Mouse (Mus musculus): ENCODE measurements around the gene Igsf9b. TPM values are rescaled to one million over a fixed set of nuclear protein-coding genes. Genes with fewer than 3 reads are reported as not detected.
A peak's percentile ranks its signal among the peaks of the same experiment; 100 is the strongest.

Gene Igsf9b
- 25.6 and 26.8 TPM in 2 replicates for polyA plus RNA-seq (2015; fragmentation: Nextera tagmentation; extraction: Ambion mirVana)

GRCm38 (mm10) chr9:27298411-27299285 is at the start of gene Igsf9b:
TSS of gene Igsf9b (plus strand) at chr9:27299204.
- H3K9ac ChIP-seq (ENCODE audit: low read depth, low read length), result peak within 1 kb of the TSS; percentile 84
- no peaks in the 10 kb centered on the region for H3K9me3 ChIP-seq (ENCODE audit: control insufficient read depth, low read length)
- no peaks in the 10 kb centered on the region; the same call in 1 of the 2 replicates for H3K27me3 ChIP-seq (replicated peaks; ENCODE audit: control insufficient read depth, insufficient read depth, low read length)
- under 1% methylated on average over 38 of the region's 40 CpGs for WGBS
- peak; percentile 98 for ATAC-seq
- H3K27ac ChIP-seq (ENCODE audit: low read depth, low read length), result peak within 1 kb of the TSS; percentile 89
- peak within 1 kb of the TSS; percentile 77 for H3K4me2 ChIP-seq (ENCODE audit: low read length)
- H3K36me3 ChIP-seq (ENCODE audit: control insufficient read depth, insufficient read depth, low read length), result no peaks in the 10 kb centered on the region
- peaks cover 36% of the 10 kb centered on the region for H3K4me1 ChIP-seq (ENCODE audit: control insufficient read depth, insufficient read depth, low read depth, low read length)
- peak within 1 kb of the TSS; percentile 89 for H3K4me3 ChIP-seq (ENCODE audit: low read length)

GRCm38 (mm10) chr9:27252034-27252714 is 46.8 kb upstream of the Igsf9b start:
- H3K27ac ChIP-seq (ENCODE audit: low read depth, low read length), result no peak overlapping the region
- no peaks in the 10 kb centered on the region for H3K4me1 ChIP-seq (ENCODE audit: control insufficient read depth, insufficient read depth, low read depth, low read length)
- no peaks in the 10 kb centered on the region for H3K27me3 ChIP-seq (replicated peaks; ENCODE audit: control insufficient read depth, insufficient read depth, low read length)
- H3K9me3 ChIP-seq (ENCODE audit: control insufficient read depth, low read length), result peaks cover 3% of the 10 kb centered on the region; the same call in 1 of the 2 replicates
- no peak overlapping the region for H3K4me2 ChIP-seq (ENCODE audit: low read length)
- H3K36me3 ChIP-seq (ENCODE audit: control insufficient read depth, insufficient read depth, low read length), result no peaks in the 10 kb centered on the region
- H3K9ac ChIP-seq (ENCODE audit: low read depth, low read length), result no peak overlapping the region
- ATAC-seq, result no peak
- 53% methylated on average over 7 of the region's 7 CpGs for WGBS
- H3K4me3 ChIP-seq (ENCODE audit: low read length), result no peak overlapping the region

- Histone ChIP-seq H3K4me1 (ENCODE audit: control insufficient read depth, insufficient read depth, low read depth, low read length) (no peaks in the 10 kb centered on the region), H3K4me2 (ENCODE audit: low read length) (no peak overlapping the region), H3K27me3 (replicated peaks; ENCODE audit: control insufficient read depth, insufficient read depth, low read length) (no peaks in the 10 kb centered on the region), H3K9ac (ENCODE audit: low read depth, low read length) (no peak overlapping the region), H3K4me3 (ENCODE audit: low read length) (no peak overlapping the region), H3K27ac (ENCODE audit: low read depth, low read length) (no peak overlapping the region), H3K36me3 (ENCODE audit: control insufficient read depth, insufficient read depth, low read length) (no peaks in the 10 kb centered on the region), H3K9me3 (ENCODE audit: control insufficient read depth, low read length) (peaks cover under 1% of the 10 kb centered on the region; the same call in 1 of the 2 replicates)
- 45% methylated on average over 6 of the region's 6 CpGs for WGBS
- ATAC-seq, result peak; percentile 72
These were observed 42.5 kb upstream of the Igsf9b start for GRCm38 (mm10) chr9:27256454-27256853.

- Histone ChIP-seq H3K27me3 (replicated peaks; ENCODE audit: control insufficient read depth, insufficient read depth, low read length) (no peaks in the 10 kb centered on the region), H3K4me3 (ENCODE audit: low read length) (no peak overlapping the region), H3K4me2 (ENCODE audit: low read length) (no peak overlapping the region), H3K27ac (ENCODE audit: low read depth, low read length) (no peak overlapping the region), H3K36me3 (ENCODE audit: control insufficient read depth, insufficient read depth, low read length) (no peaks in the 10 kb centered on the region), H3K9me3 (ENCODE audit: control insufficient read depth, low read length) (no peaks in the 10 kb centered on the region), H3K4me1 (ENCODE audit: control insufficient read depth, insufficient read depth, low read depth, low read length) (no peaks in the 10 kb centered on the region; the same call in 1 of the 2 replicates), H3K9ac (ENCODE audit: low read depth, low read length) (no peak overlapping the region)
- ATAC-seq, result no peak
- 69% methylated on average over 3 of the region's 3 CpGs for WGBS
These were observed 38.5 kb upstream of the Igsf9b start for GRCm38 (mm10) chr9:27260378-27260947.

- H3K27me3 ChIP-seq (replicated peaks; ENCODE audit: control insufficient read depth, insufficient read depth, low read length), result no peaks in the 10 kb centered on the region
- 29% methylated on average over 2 of the region's 2 CpGs for WGBS
- H3K9ac ChIP-seq (ENCODE audit: low read depth, low read length), result no peak overlapping the region
- no peaks in the 10 kb centered on the region for H3K36me3 ChIP-seq (ENCODE audit: control insufficient read depth, insufficient read depth, low read length)
- ATAC-seq, result 0 out of 2 replicates have a peak, but pooled peaks have one; percentile 48
- no peak overlapping the region for H3K4me3 ChIP-seq (ENCODE audit: low read length)
- no peak overlapping the region for H3K4me2 ChIP-seq (ENCODE audit: low read length)
- H3K27ac ChIP-seq (ENCODE audit: low read depth, low read length), result no peak overlapping the region
- H3K4me1 ChIP-seq (ENCODE audit: control insufficient read depth, insufficient read depth, low read depth, low read length), result no peaks in the 10 kb centered on the region; the same call in 1 of the 2 replicates
- no peaks in the 10 kb centered on the region for H3K9me3 ChIP-seq (ENCODE audit: control insufficient read depth, low read length)
These were observed 37.1 kb upstream of the Igsf9b start for GRCm38 (mm10) chr9:27261905-27262304.

DNA sequence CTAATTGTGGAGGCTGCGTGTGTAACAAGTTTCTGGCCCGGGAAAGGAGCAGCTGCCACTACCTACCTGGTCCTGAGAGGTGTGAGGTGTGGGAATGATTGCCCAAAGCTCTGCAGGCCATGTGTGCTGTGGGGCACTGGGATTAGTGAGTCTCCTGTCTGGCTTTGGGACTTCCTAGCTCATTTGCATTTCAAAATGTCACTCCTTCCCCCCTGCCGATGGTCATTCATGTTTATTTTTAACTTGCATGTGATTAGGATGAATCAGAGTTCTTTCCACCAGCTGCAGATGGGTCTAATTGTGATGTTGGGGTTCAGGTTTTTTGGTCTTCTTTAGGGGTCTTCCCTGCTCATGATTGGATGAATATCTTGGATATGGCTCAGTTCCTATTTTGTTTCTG is 34.0 kb upstream of the Igsf9b start:
- Histone ChIP-seq H3K4me3 (ENCODE audit: low read length) (no peak overlapping the region), H3K4me1 (ENCODE audit: control insufficient read depth, insufficient read depth, low read depth, low read length) (no peaks in the 10 kb centered on the region; the same call in 1 of the 2 replicates), H3K36me3 (ENCODE audit: control insufficient read depth, insufficient read depth, low read length) (no peaks in the 10 kb centered on the region), H3K9ac (ENCODE audit: low read depth, low read length) (no peak overlapping the region), H3K27ac (ENCODE audit: low read depth, low read length) (no peak overlapping the region), H3K9me3 (ENCODE audit: control insufficient read depth, low read length) (no peaks in the 10 kb centered on the region), H3K27me3 (replicated peaks; ENCODE audit: control insufficient read depth, insufficient read depth, low read length) (no peaks in the 10 kb centered on the region), H3K4me2 (ENCODE audit: low read length) (no peak overlapping the region)
- ATAC-seq, result no peak
- 50% methylated on average over 3 of the region's 3 CpGs for WGBS

- Histone ChIP-seq H3K27me3 (replicated peaks; ENCODE audit: control insufficient read depth, insufficient read depth, low read length) (no peaks in the 10 kb centered on the region), H3K4me2 (ENCODE audit: low read length) (no peak overlapping the region), H3K4me3 (ENCODE audit: low read length) (no peak overlapping the region), H3K9me3 (ENCODE audit: control insufficient read depth, low read length) (no peaks in the 10 kb centered on the region), H3K27ac (ENCODE audit: low read depth, low read length) (no peak overlapping the region), H3K9ac (ENCODE audit: low read depth, low read length) (no peak overlapping the region), H3K4me1 (ENCODE audit: control insufficient read depth, insufficient read depth, low read depth, low read length) (no peaks in the 10 kb centered on the region), H3K36me3 (ENCODE audit: control insufficient read depth, insufficient read depth, low read length) (no peaks in the 10 kb centered on the region)
- WGBS, result 75% methylated on average over 5 of the region's 5 CpGs
- ATAC-seq, result no peak
These were observed 31.1 kb upstream of the Igsf9b start for GRCm38 (mm10) chr9:27267878-27268277.

GRCm38 (mm10) chr9:27268493-27268892 is 30.5 kb upstream of the Igsf9b start:
- Histone ChIP-seq H3K36me3 (ENCODE audit: control insufficient read depth, insufficient read depth, low read length) (no peaks in the 10 kb centered on the region), H3K4me1 (ENCODE audit: control insufficient read depth, insufficient read depth, low read depth, low read length) (no peaks in the 10 kb centered on the region), H3K27ac (ENCODE audit: low read depth, low read length) (no peak overlapping the region), H3K9me3 (ENCODE audit: control insufficient read depth, low read length) (no peaks in the 10 kb centered on the region), H3K27me3 (replicated peaks; ENCODE audit: control insufficient read depth, insufficient read depth, low read length) (no peaks in the 10 kb centered on the region), H3K4me3 (ENCODE audit: low read length) (no peak overlapping the region), H3K4me2 (ENCODE audit: low read length) (no peak overlapping the region), H3K9ac (ENCODE audit: low read depth, low read length) (no peak overlapping the region)
- no peak for ATAC-seq
- 85% methylated on average over 4 of the region's 4 CpGs for WGBS

GRCm38 (mm10) chr9:27269322-27269721 is 29.7 kb upstream of the Igsf9b start:
- 51% methylated on average over 4 of the region's 4 CpGs for WGBS
- Histone ChIP-seq H3K4me1 (ENCODE audit: control insufficient read depth, insufficient read depth, low read depth, low read length) (no peaks in the 10 kb centered on the region), H3K9ac (ENCODE audit: low read depth, low read length) (no peak overlapping the region), H3K27ac (ENCODE audit: low read depth, low read length) (no peak overlapping the region), H3K4me3 (ENCODE audit: low read length) (no peak overlapping the region), H3K9me3 (ENCODE audit: control insufficient read depth, low read length) (no peaks in the 10 kb centered on the region), H3K4me2 (ENCODE audit: low read length) (no peak overlapping the region), H3K27me3 (replicated peaks; ENCODE audit: control insufficient read depth, insufficient read depth, low read length) (no peaks in the 10 kb centered on the region), H3K36me3 (ENCODE audit: control insufficient read depth, insufficient read depth, low read length) (no peaks in the 10 kb centered on the region)
- ATAC-seq, result no peak
